Mouse (Mus musculus) kidney, postnatal 0 days (tissue): Measurements from ENCODE around the gene Gabarapl2. TPM values are rescaled to one million over a fixed set of nuclear protein-coding genes. Genes with fewer than 3 reads are reported as not detected.

Source experiments
- ATAC-seq: fragments of 200-750 bp; cut with Nextera tagmentation; replicated peaks from 2 replicates; pipeline ENCODE4 v1.8.0; 2017; ENCODE audit warnings: low read depth, moderate number of reproducible peaks, moderate TSS enrichment, moderate library complexity; ENCODE audit not compliant: low FRiP score
- DNase-seq: peaks from one replicate; pipeline ENCODE4 v3.0.0-alpha.2; 2016; ENCODE audit warnings: low spot score
- H3K27ac ChIP-seq: fragments of 300-500 bp; sonication (generic); 2 replicates; pipeline ENCODE4 v1.5.1; 2014; ENCODE audit warnings: mild to moderate bottlenecking
- H3K27me3 ChIP-seq: fragments of 300-500 bp; sonication (generic); 2 replicates; pipeline ENCODE4 v1.6.1; 2014; ENCODE audit warnings: low read length, mixed read lengths; ENCODE audit not compliant: insufficient read depth
- H3K36me3 ChIP-seq: fragments of 300-500 bp; sonication (generic); 2 replicates; pipeline ENCODE4 v1.6.1; 2014; ENCODE audit warnings: low read length, mixed read lengths; ENCODE audit not compliant: insufficient read depth
- H3K4me1 ChIP-seq: fragments of 300-500 bp; sonication (generic); replicated peaks from 2 replicates; pipeline ENCODE4 v1.6.1; 2014; ENCODE audit warnings: antibody characterized with exemption, low read length, mixed read lengths; ENCODE audit not compliant: insufficient read depth
- H3K4me2 ChIP-seq: fragments of 300-500 bp; sonication (generic); 2 replicates; pipeline ENCODE4 v1.6.1; 2014; ENCODE audit warnings: mild to moderate bottlenecking, low read length, moderate library complexity, mixed read lengths
- H3K4me3 ChIP-seq: fragments of 300-500 bp; sonication (generic); replicated peaks from 2 replicates; pipeline ENCODE4 v1.5.1; 2014; ENCODE audit warnings: low read depth, low read length
- H3K9ac ChIP-seq: fragments of 300-500 bp; sonication (generic); 2 replicates; pipeline ENCODE4 v1.6.1; 2014; ENCODE audit warnings: low read depth, low read length
- H3K9me3 ChIP-seq: fragments of 300-500 bp; sonication (generic); replicated peaks from 2 replicates; pipeline ENCODE4 v1.6.1; 2016; ENCODE audit warnings: low read length, inconsistent platforms, mixed read lengths
- CTCF ChIP-seq: IDR thresholded peaks from 2 replicates; pipeline ENCODE4 v1.5.1; 2016; ENCODE audit warnings: antibody characterized with exemption, low read depth, mild to moderate bottlenecking, moderate library complexity
- WGBS: fragments of 180-500 bp; shearing (Covaris S2); extraction: QIAGEN DNeasy Blood & Tissue Kit; methylation state at CpG from one replicate; pipeline ENCODE4 v1.1.7; 2014; 5-methylcytosine and 5-hydroxymethylcytosine counted together
- polyA plus RNA-seq: library from polyadenylated mRNA; unstranded; fragments of >200 nt; fragmentation: Nextera tagmentation; extraction: Ambion mirVana; gene quantifications from 2 replicates; pipeline ENCODE4 v1.2.1, GENCODE M21; 2015

Gene Gabarapl2
- polyA plus RNA-seq, 1 experiment from 2014 or later: 264 TPM

- WGBS: 92% methylated on average over 2 of the region's 2 CpGs
- no peak overlapping the region for H3K4me3 ChIP-seq
- no peak for DNase-seq
- no peak overlapping the region for H3K4me2 ChIP-seq
- no peak for ATAC-seq
- peaks cover 3% of the 10 kb centered on the region; the same call in 1 of the 2 replicates for H3K36me3 ChIP-seq
- H3K4me1 ChIP-seq: no peaks in the 10 kb centered on the region
- no peaks in the 10 kb centered on the region for H3K9me3 ChIP-seq
- no peak overlapping the region for H3K27ac ChIP-seq
- no peak overlapping the region for H3K9ac ChIP-seq
- no peaks in the 10 kb centered on the region for H3K27me3 ChIP-seq
- TF ChIP-seq CTCF: no peak
These were observed 35.2 kb downstream of the Gabarapl2 start for GRCm38 (mm10) chr8:111975706-111976105.

GRCm38 (mm10) chr8:111976326-111976725 is 35.8 kb downstream of the Gabarapl2 start:
- no peak for ATAC-seq
- Histone ChIP-seq H3K27me3 (no peaks in the 10 kb centered on the region), H3K9ac (no peak overlapping the region), H3K4me2 (no peak overlapping the region), H3K36me3 (peaks cover 3% of the 10 kb centered on the region; the same call in 1 of the 2 replicates), H3K27ac (no peak overlapping the region), H3K4me3 (no peak overlapping the region), H3K4me1 (no peaks in the 10 kb centered on the region), H3K9me3 (no peaks in the 10 kb centered on the region)
- no peak for TF ChIP-seq CTCF
- no peak for DNase-seq
- 92% methylated on average over 2 of the region's 2 CpGs for WGBS

DNA sequence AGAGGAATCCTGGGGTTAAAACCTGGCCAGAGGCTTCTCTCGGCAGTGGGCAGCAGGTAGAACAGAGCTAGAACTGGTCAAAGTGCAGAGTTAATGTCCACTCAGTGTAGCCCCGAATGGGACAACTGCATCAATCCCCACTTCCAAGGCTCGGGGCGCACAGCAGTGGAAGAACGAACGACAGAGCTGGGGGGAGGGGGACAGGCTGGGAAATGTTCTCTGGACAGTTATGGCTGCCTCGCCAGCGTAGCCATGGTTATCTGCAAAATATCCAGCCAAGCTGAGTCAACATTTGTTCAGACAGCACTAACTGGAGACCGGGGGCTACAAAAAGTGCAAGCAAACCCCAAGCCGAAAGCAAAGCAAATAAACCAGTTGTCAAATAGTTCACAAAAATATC is 37.6 kb downstream of the Gabarapl2 start:
- WGBS: 76% methylated on average over 10 of the region's 10 CpGs
- H3K4me3 ChIP-seq: no peak overlapping the region
- no peak overlapping the region for H3K27ac ChIP-seq
- no peak overlapping the region for H3K4me2 ChIP-seq
- no peak overlapping the region for H3K9ac ChIP-seq
- no peaks in the 10 kb centered on the region for H3K27me3 ChIP-seq
- TF ChIP-seq CTCF: no peak
- no peaks in the 10 kb centered on the region for H3K4me1 ChIP-seq
- ATAC-seq: no peak
- H3K9me3 ChIP-seq: no peaks in the 10 kb centered on the region
- DNase-seq: no peak
- no peaks in the 10 kb centered on the region; the same call in 1 of the 2 replicates for H3K36me3 ChIP-seq

- DNase-seq: no peak
- Histone ChIP-seq H3K4me3 (no peak overlapping the region), H3K9me3 (no peaks in the 10 kb centered on the region), H3K27ac (no peak overlapping the region), H3K9ac (no peak overlapping the region), H3K4me2 (no peak overlapping the region), H3K27me3 (no peaks in the 10 kb centered on the region), H3K4me1 (no peaks in the 10 kb centered on the region), H3K36me3 (no peaks in the 10 kb centered on the region)
- ATAC-seq: no peak
- WGBS: 75% methylated on average over 7 of the region's 7 CpGs
- TF ChIP-seq CTCF: peak; percentile 55
These were observed 41.6 kb downstream of the Gabarapl2 start for GRCm38 (mm10) chr8:111982116-111982515.

DNA sequence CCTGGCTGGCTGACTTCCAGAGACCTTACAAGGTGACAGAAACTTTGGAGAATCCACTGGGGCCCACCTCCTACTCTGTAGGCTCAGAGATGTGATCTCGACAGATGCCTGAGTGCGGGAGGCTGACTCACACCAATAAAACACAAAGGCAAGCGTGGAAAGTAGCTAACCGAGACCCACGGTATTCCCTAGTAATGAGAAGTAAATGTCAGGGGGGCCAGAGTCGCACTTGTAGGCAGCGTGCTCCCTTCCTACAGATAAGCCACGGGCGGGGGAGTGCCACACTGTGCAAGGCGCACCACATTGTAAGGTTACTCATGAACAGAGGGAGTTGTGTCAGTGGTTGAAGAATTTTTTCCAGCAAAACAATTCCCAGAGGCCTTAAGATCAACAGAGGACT is 44.0 kb downstream of the Gabarapl2 start:
- no peak for TF ChIP-seq CTCF
- Histone ChIP-seq H3K9me3 (no peaks in the 10 kb centered on the region), H3K4me2 (no peak overlapping the region), H3K9ac (no peak overlapping the region), H3K36me3 (peaks cover 10% of the 10 kb centered on the region), H3K4me1 (no peaks in the 10 kb centered on the region), H3K27ac (peak overlapping the region; percentile 10; the same call in 1 of the 2 replicates), H3K27me3 (no peaks in the 10 kb centered on the region), H3K4me3 (no peak overlapping the region)
- WGBS: 54% methylated on average over 10 of the region's 10 CpGs
- ATAC-seq (no peak), DNase-seq (no peak)

DNA sequence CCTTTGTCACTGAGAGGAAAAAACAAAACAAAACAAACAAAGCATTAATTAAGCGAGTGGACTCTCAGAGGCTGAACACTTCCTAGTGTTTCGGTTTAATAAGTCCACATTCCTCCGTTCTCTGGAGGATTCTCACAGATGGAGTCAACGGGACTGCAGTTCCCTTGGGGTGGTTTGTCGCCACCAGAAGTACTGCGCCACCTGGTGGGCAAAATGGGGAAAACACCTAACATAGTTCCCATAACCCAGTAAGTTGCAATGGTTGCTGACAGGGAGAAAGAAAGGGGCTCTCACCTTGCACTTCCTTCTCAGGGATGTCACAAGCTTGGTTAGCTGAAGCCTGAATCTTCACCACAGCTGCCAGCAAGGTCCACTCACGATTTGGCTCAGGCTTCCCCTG is 49.4 kb downstream of the Gabarapl2 start:
- no peak overlapping the region for H3K27ac ChIP-seq
- no peak overlapping the region for H3K4me3 ChIP-seq
- H3K36me3 ChIP-seq: peaks cover 29% of the 10 kb centered on the region
- ATAC-seq (peak; percentile 14; the same call in 1 of the 2 replicates), DNase-seq (peak; percentile 91)
- no peaks in the 10 kb centered on the region for H3K27me3 ChIP-seq
- peak; percentile 91 for TF ChIP-seq CTCF
- H3K4me1 ChIP-seq: 0 out of 2 replicates have a peak, but pooled peaks cover 3% of the 10 kb centered on the region
- H3K9me3 ChIP-seq: no peaks in the 10 kb centered on the region
- peak overlapping the region; percentile 23; the same call in 1 of the 2 replicates for H3K4me2 ChIP-seq
- H3K9ac ChIP-seq: no peak overlapping the region
- WGBS: 8% methylated on average over 7 of the region's 7 CpGs

GRCm38 (mm10) chr8:111991278-111991677 is 50.8 kb downstream of the Gabarapl2 start:
- H3K4me2 ChIP-seq: peak overlapping the region; percentile 80
- H3K27ac ChIP-seq: no peak overlapping the region
- 0 out of 2 replicates have a peak, but pooled peaks cover 3% of the 10 kb centered on the region for H3K4me1 ChIP-seq
- ATAC-seq (no peak), DNase-seq (no peak)
- no peaks in the 10 kb centered on the region for H3K9me3 ChIP-seq
- H3K9ac ChIP-seq: peak overlapping the region; percentile 75; the same call in 1 of the 2 replicates
- TF ChIP-seq CTCF: no peak
- peak overlapping the region; percentile 72 for H3K4me3 ChIP-seq
- peaks cover 40% of the 10 kb centered on the region for H3K36me3 ChIP-seq
- WGBS: 66% methylated on average over 8 of the region's 8 CpGs
- no peaks in the 10 kb centered on the region for H3K27me3 ChIP-seq
